Mouse (Mus musculus) heart, embryonic 14.5 days (tissue): Measurements from ENCODE around the gene Rgs8. TPM values are rescaled to one million over a fixed set of nuclear protein-coding genes. Genes with fewer than 3 reads are reported as not detected.

Experiments
- ATAC-seq: fragments of 200-750 bp; cut with Nextera tagmentation; 2 replicates; pipeline ENCODE4 v1.8.0; 2017; ENCODE audit warnings: low read depth, moderate TSS enrichment; ENCODE audit not compliant: insufficient number of reproducible peaks, insufficient read depth, low FRiP score
- H3K27ac ChIP-seq, 2 experiments: fragments of 200-500 bp in 1 of 2; fragments of 300-500 bp in 1 of 2; sonication (generic) in 1 of 2; replicated peaks in 1 of 2; 2 replicates each; pipeline ENCODE4 v1.5.1; 2012 to 2014; ENCODE audit warnings: low read depth in 2 of 2, low read length in 2 of 2, control low read depth in 1 of 2, mild to moderate bottlenecking in 1 of 2, mixed read lengths in 1 of 2; ENCODE audit not compliant: control insufficient read depth in 1 of 2, insufficient read depth in 1 of 2
- H3K27me3 ChIP-seq: fragments of 300-500 bp; sonication (generic); 2 replicates; pipeline ENCODE4 v1.6.1; 2014; ENCODE audit warnings: mild to moderate bottlenecking, low read length, control low read depth; ENCODE audit not compliant: control insufficient read depth, insufficient read depth
- H3K36me3 ChIP-seq: fragments of 300-500 bp; sonication (generic); 2 replicates; pipeline ENCODE4 v1.6.1; 2014; ENCODE audit warnings: mild to moderate bottlenecking, control low read depth, low read length, mixed read lengths; ENCODE audit not compliant: control insufficient read depth, insufficient read depth
- H3K4me1 ChIP-seq, 2 experiments: fragments of 200-500 bp in 1 of 2; fragments of 300-500 bp in 1 of 2; sonication (generic) in 1 of 2; 2 replicates each; pipeline ENCODE4 v1.6.1; 2012 to 2014; ENCODE audit warnings: low read length in 2 of 2, control low read depth in 1 of 2, mixed read lengths in 1 of 2; ENCODE audit not compliant: control insufficient read depth in 2 of 2, insufficient read depth in 2 of 2
- H3K4me2 ChIP-seq: fragments of 300-500 bp; sonication (generic); 2 replicates; pipeline ENCODE4 v1.6.1; 2014; ENCODE audit warnings: mild to moderate bottlenecking, low read length
- H3K4me3 ChIP-seq, 2 experiments: fragments of 200-500 bp in 1 of 2; fragments of 300-500 bp in 1 of 2; sonication (generic) in 1 of 2; 2 replicates each; pipeline ENCODE4 v1.5.1; 2012 to 2014; ENCODE audit warnings: low read length in 2 of 2, mild to moderate bottlenecking in 2 of 2, control low read depth in 1 of 2, low read depth in 1 of 2, moderate library complexity in 1 of 2; ENCODE audit not compliant: control insufficient read depth in 1 of 2, insufficient read depth in 1 of 2
- H3K9ac ChIP-seq: fragments of 300-500 bp; sonication (generic); 2 replicates; pipeline ENCODE4 v1.6.1; 2014; ENCODE audit warnings: mild to moderate bottlenecking, low read length
- H3K9me3 ChIP-seq: fragments of 300-500 bp; sonication (generic); 2 replicates; pipeline ENCODE4 v1.6.1; 2016; ENCODE audit warnings: low read length, control low read depth; ENCODE audit not compliant: control insufficient read depth
- WGBS: fragments of 180-500 bp; shearing (Covaris S2); extraction: QIAGEN DNeasy Blood & Tissue Kit; methylation state at CpG from one replicate; pipeline ENCODE4 v1.1.7; 2014; 5-methylcytosine and 5-hydroxymethylcytosine counted together
- polyA plus RNA-seq: library from polyadenylated mRNA; unstranded; fragments of >200 nt; fragmentation: Nextera tagmentation; extraction: Ambion mirVana; gene quantifications from 2 replicates; pipeline ENCODE4 v1.2.1, GENCODE M21; 2014

Gene Rgs8
- polyA plus RNA-seq, 1 experiment from 2014 or later = 0.58 TPM

DNA sequence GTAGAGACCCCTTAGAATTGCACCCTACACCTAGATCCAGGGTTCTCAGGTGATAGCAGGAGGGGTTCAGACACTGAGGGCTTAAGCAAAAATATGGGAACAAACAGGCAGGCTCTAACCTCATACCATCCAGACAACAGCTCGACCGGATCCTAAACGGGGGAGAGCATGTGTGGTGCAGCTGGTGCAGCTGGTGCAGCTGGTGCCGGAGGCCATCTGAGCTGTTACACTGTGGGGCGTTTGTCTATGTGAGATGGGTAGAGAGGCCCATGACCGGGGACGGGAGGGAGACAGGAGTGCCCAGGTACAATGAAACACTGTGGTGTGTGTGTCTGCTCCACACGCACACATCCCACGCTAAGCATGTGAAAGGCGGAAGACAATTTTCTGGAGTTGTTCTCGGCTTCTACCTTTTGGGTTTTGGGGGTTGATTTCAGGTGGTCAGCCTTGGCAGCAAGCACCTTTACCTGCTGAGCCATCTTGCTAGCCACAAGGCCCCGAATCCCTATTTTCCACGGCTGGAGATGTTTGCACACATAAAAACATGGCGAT lies 93.4 kb downstream of the Rgs8 start:
- H3K4me2 ChIP-seq = no peak overlapping the region
- WGBS = 80% methylated on average over 14 of the region's 14 CpGs
- peaks cover under 1% of the 10 kb centered on the region; the same call in 1 of the 2 replicates for H3K27me3 ChIP-seq

DNA sequence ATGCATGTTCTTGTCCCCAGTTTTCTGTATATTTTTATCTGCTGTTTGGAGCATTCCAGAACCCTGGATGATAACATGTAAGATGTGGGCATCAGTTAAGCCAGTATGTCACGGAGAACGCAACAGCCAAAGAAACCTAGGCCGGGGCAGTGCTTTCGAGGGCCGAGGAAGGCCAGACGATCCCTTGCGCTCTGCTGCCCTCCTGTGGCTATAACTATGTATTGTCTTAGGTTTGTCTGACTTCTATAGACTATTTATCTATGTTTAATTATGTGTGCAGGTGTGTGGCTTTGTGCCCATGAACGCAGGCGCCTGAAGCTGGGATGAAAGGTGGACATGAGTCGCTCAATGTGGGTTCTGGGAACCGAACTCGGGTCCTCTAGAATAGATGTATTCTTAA lies 93.9 kb downstream of the Rgs8 start:
- Histone ChIP-seq H3K27ac (no peak overlapping the region), H3K4me3 (no peak overlapping the region), H3K4me2 (no peak overlapping the region), H3K9me3 (no peaks in the 10 kb centered on the region), H3K4me1 (peaks cover 24 to 37% of the 10 kb centered on the region in 2 experiments), H3K9ac (0 out of 2 replicates have a peak overlapping the region, but pooled peaks have one; percentile 5), H3K27me3 (no peaks in the 10 kb centered on the region), H3K36me3 (peaks cover 7% of the 10 kb centered on the region)
- ATAC-seq = no peak
- 7% methylated on average over 12 of the region's 12 CpGs for WGBS

More for the DNA sequence above, 93.4 kb downstream of the Rgs8 start:
- ATAC-seq = no peak
- Histone ChIP-seq H3K9me3 (no peaks in the 10 kb centered on the region), H3K36me3 (peaks cover 7% of the 10 kb centered on the region), H3K4me1 (peaks cover 24 to 37% of the 10 kb centered on the region in 2 experiments), H3K4me3 (no peak overlapping the region), H3K9ac (no peak overlapping the region), H3K27ac (no peak overlapping the region)

DNA sequence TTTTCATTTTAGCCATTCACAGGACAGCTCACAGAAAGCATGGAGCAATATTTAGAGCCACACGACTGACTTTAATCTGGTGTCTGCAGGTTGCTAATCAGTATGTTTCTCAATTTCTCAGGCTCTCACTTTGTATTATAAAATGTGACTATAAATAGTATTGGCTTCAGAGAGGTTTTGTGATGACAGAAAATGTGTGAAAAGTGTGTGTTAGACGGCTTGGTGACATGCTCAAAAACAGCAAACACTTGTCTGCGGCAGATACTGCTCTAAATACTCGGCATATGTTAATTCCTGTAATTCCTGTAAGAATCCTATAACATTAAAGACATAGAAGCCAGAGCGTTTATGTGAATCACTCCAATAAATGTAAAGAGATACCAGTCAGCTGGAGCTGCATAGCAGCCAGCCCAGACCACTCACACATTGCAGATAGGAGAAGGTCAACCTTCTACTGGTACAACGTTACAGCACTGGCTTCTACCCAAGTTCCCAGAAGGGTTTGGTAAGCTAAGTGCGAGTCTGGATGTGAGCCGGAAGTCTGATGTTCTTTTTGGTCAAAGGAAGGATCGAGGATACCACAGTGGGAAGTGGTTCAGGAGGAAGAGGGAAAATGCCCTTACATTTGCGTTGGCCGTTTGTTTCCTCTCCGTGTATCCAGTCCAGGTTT lies 95.2 kb downstream of the Rgs8 start:
- Histone ChIP-seq H3K27me3 (no peaks in the 10 kb centered on the region), H3K4me3 (0 out of 4 replicates have a peak overlapping the region, but pooled peaks of 1 of the 2 experiments have one; percentile 52), H3K4me1 (peaks cover 23 to 36% of the 10 kb centered on the region in 2 experiments), H3K9ac (peak overlapping the region; percentile 80; the same call in 1 of the 2 replicates), H3K27ac (peak overlapping the region; percentile 68 to 86), H3K36me3 (peaks cover 7% of the 10 kb centered on the region), H3K4me2 (peak overlapping the region; percentile 69), H3K9me3 (no peaks in the 10 kb centered on the region)
- peak; percentile 41; the same call in 1 of the 2 replicates for ATAC-seq
- 26% methylated on average over 12 of the region's 12 CpGs for WGBS

DNA sequence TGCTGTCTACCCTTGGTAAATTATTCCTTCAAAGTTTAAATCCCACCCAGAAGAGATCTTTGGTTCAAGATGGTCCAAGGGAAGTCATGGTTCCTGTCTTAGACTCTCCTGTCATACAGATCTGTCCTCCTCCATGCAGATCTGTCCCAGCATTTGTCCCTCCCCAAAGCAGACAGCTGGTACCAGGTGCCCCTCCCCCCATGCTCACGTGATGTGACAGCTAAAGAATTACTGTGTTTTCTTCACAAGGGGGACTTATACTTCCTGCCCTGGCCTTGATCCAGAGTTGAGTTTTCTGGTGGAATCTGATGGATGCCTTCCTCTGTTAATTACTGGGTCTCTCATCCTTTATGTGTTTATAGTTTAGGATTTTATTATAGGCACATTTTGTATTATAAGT lies 95.7 kb downstream of the Rgs8 start:
- 0% methylated on average over 1 of the region's 1 CpGs for WGBS
- no peaks in the 10 kb centered on the region for H3K27me3 ChIP-seq
- H3K36me3 ChIP-seq = peaks cover 3% of the 10 kb centered on the region
- H3K4me2 ChIP-seq = peak overlapping the region; percentile 69
- peaks cover 23 to 36% of the 10 kb centered on the region in 2 experiments for H3K4me1 ChIP-seq
- no peak for ATAC-seq
- peak overlapping the region in 1 of 2 experiments; percentile 52; a peak in 1 of 4 replicates for H3K4me3 ChIP-seq
- H3K9ac ChIP-seq = peak overlapping the region; percentile 80
- no peaks in the 10 kb centered on the region for H3K9me3 ChIP-seq
- H3K27ac ChIP-seq = peak overlapping the region; percentile 68 to 86

DNA sequence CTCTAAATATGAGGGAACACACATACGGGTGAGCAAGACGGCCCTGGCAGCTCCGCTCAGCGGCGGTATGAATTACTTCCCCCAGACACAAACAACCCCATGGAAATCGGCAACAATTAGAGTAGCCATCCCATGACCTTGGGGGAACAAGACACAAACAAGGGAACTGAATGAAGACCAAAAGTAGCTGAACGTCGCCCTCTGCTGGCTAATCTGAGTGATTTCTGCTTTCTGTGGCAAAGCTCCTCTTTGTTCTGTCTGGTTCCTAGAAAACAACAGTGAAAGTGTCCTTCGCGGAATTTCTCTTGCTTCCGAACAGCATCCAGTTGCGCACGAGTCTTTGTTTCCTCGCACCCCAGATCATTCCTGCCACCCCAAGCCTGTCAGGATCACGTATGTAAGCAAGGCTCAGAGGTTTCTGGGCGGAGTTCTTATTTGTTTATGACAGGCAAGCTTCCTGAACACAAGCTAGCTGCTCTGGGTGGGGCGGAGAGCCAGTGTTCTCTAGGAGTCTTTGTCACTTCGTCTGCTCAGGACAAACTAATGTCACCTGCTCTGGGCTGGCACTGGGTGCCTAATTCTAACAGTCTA lies 96.5 kb downstream of the Rgs8 start, which contains the start of gene Rnasel:
Rnasel (plus strand) TSS at position 216 of the 591 bp plus-strand sequence.
- no peak; the same call in 1 of the 2 replicates for ATAC-seq
- Histone ChIP-seq H3K4me2 (peak within 1 kb of the TSS; percentile 69), H3K27me3 (no peaks in the 10 kb centered on the region), H3K4me3 (peak within 1 kb of the TSS; percentile 52 to 72), H3K36me3 (no peaks in the 10 kb centered on the region; the same call in 1 of the 2 replicates), H3K4me1 (peaks cover 23 to 36% of the 10 kb centered on the region in 2 experiments), H3K9me3 (no peaks in the 10 kb centered on the region), H3K9ac (peak within 1 kb of the TSS; percentile 80), H3K27ac (peak within 1 kb of the TSS; percentile 82 to 86)
- 6% methylated on average over 18 of the region's 18 CpGs for WGBS

Other genes starting within 250 kb of the Rgs8 start
- 0.40 and 0.47 TPM in 2 replicates for gene Shcbp1l, start 227.9 kb upstream of the Rgs8 start, polyA plus RNA-seq
- 17.9 and 18.8 TPM in 2 replicates for gene Dhx9, start 165.4 kb upstream of the Rgs8 start, polyA plus RNA-seq
- 5.6 and 6.8 TPM in 2 replicates for gene Npl, start 103.0 kb upstream of the Rgs8 start, polyA plus RNA-seq
- gene Rgs16, start 87.3 kb downstream of the Rgs8 start, polyA plus RNA-seq = 1.8 and 2.2 TPM in 2 replicates
- 24.3 and 26.7 TPM in 2 replicates for gene Rnasel, start 96.4 kb downstream of the Rgs8 start, polyA plus RNA-seq
- gene Rgsl1, start 191.1 kb downstream of the Rgs8 start, polyA plus RNA-seq = not detected in 2 replicates
- 0.12 TPM in 1 of 2 replicates, not detected in the other for gene Teddm1b, start 221.3 kb downstream of the Rgs8 start, polyA plus RNA-seq
- gene Teddm1a, start 238.7 kb downstream of the Rgs8 start, polyA plus RNA-seq = not detected in 2 replicates
- gene Glul, start 246.9 kb downstream of the Rgs8 start, polyA plus RNA-seq = 62.5 and 67.0 TPM in 2 replicates
- 0.35 and 0.49 TPM in 2 replicates for gene Teddm2, start 247.2 kb downstream of the Rgs8 start, polyA plus RNA-seq